ENCODE assay signal across 22 mouse cellular contexts in genomic region chr11:72758316-72758715, GRCm38 (mm10). TPM values are rescaled to one million over a fixed set of nuclear protein-coding genes. Genes with fewer than 3 reads are reported as not detected.
A peak's percentile ranks its signal among the peaks of the same experiment; 100 is the strongest.
DNase-seq lines count a peak whose midpoint lies in the region; ATAC-seq and TF ChIP-seq lines count a peak whose summit lies in the region.
"Had no signal": no experiment of that assay in that cellular context is flagged by ENCODE, and none has a peak within 500 bp of the region (broad histone marks: within the 10 kb centered on the region; RNA-seq: fewer than 3 reads in every experiment).

No protein-coding gene starts in this region.

- H3K27me3 ChIP-seq in kidney, embryonic 15.5 days, result no peaks in the 10 kb centered on the region
- H3K27me3 ChIP-seq in forebrain, embryonic 16.5 days (replicated peaks; ENCODE audit: control insufficient read depth, insufficient read depth, low read length), result no peaks in the 10 kb centered on the region
- H3K27me3 ChIP-seq: CH12.LX; embryonic facial prominence, embryonic 13.5 days; forebrain, embryonic 12.5 days; heart, embryonic 12.5 days; intestine, embryonic 15.5 days; Patski had no signal

- ATAC-seq in kidney, embryonic 15.5 days (replicated peaks; ENCODE audit: low FRiP score), result no peak
- no peak for ATAC-seq in forebrain, embryonic 16.5 days
- ATAC-seq: activated CD4-positive, CD25-positive, alpha-beta regulatory T cell, adult 4 months; forebrain, postnatal 0 days; intestine, embryonic 15.5 days; Patski had no signal

- peak overlapping the region; percentile 16; the same call in 1 of the 2 replicates for H3K27ac ChIP-seq in bone marrow macrophage, adult 2 months (ENCODE audit: insufficient read depth, low read depth, low read length)
- peak overlapping the region; percentile 44 for H3K27ac ChIP-seq in macrophage
- no peak overlapping the region for H3K27ac ChIP-seq in kidney, embryonic 15.5 days
- H3K27ac ChIP-seq in forebrain, embryonic 16.5 days (ENCODE audit: low read length), result no peak overlapping the region
- H3K27ac ChIP-seq: embryonic facial prominence, embryonic 13.5 days; forebrain, embryonic 12.5 days; heart, adult 2 months; hindbrain, embryonic 10.5 days; hindbrain, embryonic 14.5 days; intestine, embryonic 15.5 days had no signal

- TF ChIP-seq CTCF in bone marrow macrophage, adult 2 months (IDR thresholded peaks at IDR 0.05; ENCODE audit: low read depth, low read length), result no peak

- H3K36me3 ChIP-seq in macrophage (ENCODE audit: inconsistent target), result peaks cover 98% of the 10 kb centered on the region
- H3K36me3 ChIP-seq in kidney, embryonic 15.5 days, result peaks cover 99% of the 10 kb centered on the region
- peaks cover 58% of the 10 kb centered on the region for H3K36me3 ChIP-seq in forebrain, embryonic 16.5 days (ENCODE audit: control insufficient read depth, insufficient read depth)

- H3K79me2 ChIP-seq in macrophage (ENCODE audit: inconsistent target), result peaks cover 11% of the 10 kb centered on the region; the same call in 1 of the 2 replicates

- H3K9ac ChIP-seq in kidney, embryonic 15.5 days, result no peak overlapping the region
- no peak overlapping the region for H3K9ac ChIP-seq in forebrain, embryonic 16.5 days (replicated peaks; ENCODE audit: low read depth, low read length)
- H3K9ac ChIP-seq: embryonic facial prominence, embryonic 13.5 days; forebrain, embryonic 12.5 days; forebrain, postnatal 0 days; heart, embryonic 12.5 days; hindbrain, embryonic 14.5 days; intestine, embryonic 15.5 days had no signal

- H3K9me3 ChIP-seq in kidney, embryonic 15.5 days (replicated peaks), result no peaks in the 10 kb centered on the region
- H3K9me3 ChIP-seq in forebrain, embryonic 16.5 days (ENCODE audit: control insufficient read depth, low read length), result no peaks in the 10 kb centered on the region
- H3K9me3 ChIP-seq: embryonic facial prominence, embryonic 13.5 days; forebrain, embryonic 12.5 days; heart, embryonic 12.5 days; hindbrain, embryonic 10.5 days; intestine, embryonic 15.5 days had no signal

- H3K4me1 ChIP-seq in bone marrow macrophage, adult 2 months (ENCODE audit: control insufficient read depth, insufficient read depth, low read length), result peaks cover 23% of the 10 kb centered on the region
- H3K4me1 ChIP-seq in kidney, embryonic 15.5 days, result no peaks in the 10 kb centered on the region
- no peaks in the 10 kb centered on the region for H3K4me1 ChIP-seq in forebrain, embryonic 16.5 days (replicated peaks; ENCODE audit: control insufficient read depth, insufficient read depth, low read length)
- H3K4me1 ChIP-seq: embryonic facial prominence, embryonic 13.5 days; forebrain, embryonic 12.5 days; heart, embryonic 12.5 days; hindbrain, embryonic 10.5 days; intestine, embryonic 15.5 days had no signal

- DNase-seq in cerebellum, adult 18-20 months, result peak; percentile 16 to 31
- no peak for DNase-seq in cerebellum, adult 9-10 months
- DNase-seq in cerebellum, postnatal 10 days, result peak; percentile 53 to 61
- DNase-seq: adrenal gland, adult 8-10 months; adrenal gland, postnatal 36 days; forebrain, postnatal 0 days; gastrocnemius, postnatal 14 days; heart, adult 2 months; kidney, adult 18-20 months had no signal

- TF ChIP-seq POLR2A in bone marrow macrophage, adult 2 months (IDR thresholded peaks at IDR 0.05; ENCODE audit: borderline replicate concordance, low read depth, low read length), result no peak

- no peak overlapping the region for H3K4me3 ChIP-seq in bone marrow macrophage, adult 2 months (ENCODE audit: insufficient read depth, low read length)
- no peak overlapping the region for H3K4me3 ChIP-seq in macrophage (ENCODE audit: inconsistent target)
- no peak overlapping the region for H3K4me3 ChIP-seq in kidney, embryonic 15.5 days (replicated peaks)
- H3K4me3 ChIP-seq in forebrain, embryonic 16.5 days (replicated peaks; ENCODE audit: low read length), result no peak overlapping the region
- H3K4me3 ChIP-seq: embryonic facial prominence, embryonic 13.5 days; forebrain, embryonic 12.5 days; heart, adult 2 months; heart, embryonic 12.5 days; hindbrain, embryonic 10.5 days; intestine, embryonic 15.5 days had no signal

- WGBS in macrophage (ENCODE audit: missing documents), result 96% methylated on average over 5 of the region's 5 CpGs
- 90% methylated on average over 5 of the region's 5 CpGs for WGBS in kidney, embryonic 15.5 days
- 94% methylated on average over 5 of the region's 5 CpGs for WGBS in forebrain, embryonic 16.5 days

- H3K4me2 ChIP-seq in kidney, embryonic 15.5 days, result no peak overlapping the region
- H3K4me2 ChIP-seq in forebrain, embryonic 16.5 days (ENCODE audit: low read length), result no peak overlapping the region
- H3K4me2 ChIP-seq: embryonic facial prominence, embryonic 13.5 days; forebrain, embryonic 12.5 days; heart, embryonic 12.5 days; hindbrain, embryonic 14.5 days; intestine, embryonic 15.5 days had no signal

RNA-seq across cellular contexts. Expression of gene Cyb5d2, which starts 37.6 kb away (rescaled TPM):
- 10.7 and 11.2 TPM in 2 replicates for polyA plus RNA-seq in bone marrow macrophage, adult 2 months (2012; ENCODE audit: insufficient read depth, insufficient read length, missing spikeins)
- total RNA-seq in macrophage (2018; cell fraction: chromatin; rRNA removed), result 10 to 100 TPM in 2 of 26 experiments, 1 to 10 TPM in 23, under 1 TPM in 1; 0.87 to 12.9 (median 6.5) TPM
- 10 to 100 TPM in 1 of 26 experiments, 1 to 10 TPM in 25; 4.2 to 10.4 (median 6.1) TPM for total RNA-seq in macrophage (2018; cell fraction: cytosol; rRNA removed)
- 10 to 100 TPM in 4 of 26 experiments, 1 to 10 TPM in 22; 2.7 to 18.9 (median 6.8) TPM for total RNA-seq in macrophage (2018; cell fraction: nucleus; rRNA removed)
- 5.2 to 8.9 TPM (median 5.4 TPM) in 3 replicates for polyA plus RNA-seq in macrophage (2018)
- polyA plus RNA-seq in kidney, embryonic 15.5 days (2015; fragmentation: Nextera tagmentation; extraction: Ambion mirVana), result 5.2 and 6.4 TPM in 2 replicates
- polyA plus RNA-seq in forebrain, embryonic 16.5 days (2015; fragmentation: Nextera tagmentation; extraction: Ambion mirVana), result 7.6 and 7.8 TPM in 2 replicates

RNA-seq across cellular contexts. Expression of gene Zzef1, which starts 37.7 kb away (rescaled TPM):
- 25.8 TPM in 2 replicates for polyA plus RNA-seq in bone marrow macrophage, adult 2 months (2012; ENCODE audit: insufficient read depth, insufficient read length, missing spikeins)
- 100 to 1,000 TPM; 165 to 270 (median 223) TPM for total RNA-seq in macrophage (2018; cell fraction: chromatin; rRNA removed)
- total RNA-seq in macrophage (2018; cell fraction: cytosol; rRNA removed), result 10 to 100 TPM; 11.6 to 30.3 (median 20.6) TPM
- 100 to 1,000 TPM in 14 of 26 experiments, 10 to 100 TPM in 12; 68.5 to 162 (median 105) TPM for total RNA-seq in macrophage (2018; cell fraction: nucleus; rRNA removed)
- polyA plus RNA-seq in macrophage (2018), result 13.0 to 20.3 TPM (median 16.1 TPM) in 3 replicates
- 7.9 and 8.9 TPM in 2 replicates for polyA plus RNA-seq in kidney, embryonic 15.5 days (2015; fragmentation: Nextera tagmentation; extraction: Ambion mirVana)
- 13.6 and 17.0 TPM in 2 replicates for polyA plus RNA-seq in forebrain, embryonic 16.5 days (2015; fragmentation: Nextera tagmentation; extraction: Ambion mirVana)

Comparison
In these comparisons a context has a peak if more than half of its experiments do, and no peak if none do; other contexts are left out.
1. H3K27ac ChIP-seq: peak in bone marrow macrophage, adult 2 months (single experiment) and macrophage (single experiment); none in kidney, embryonic 15.5 days (single experiment) and forebrain, embryonic 16.5 days (single experiment).